Mouse (Mus musculus) bone marrow macrophage, adult 2 months (primary cell): ENCODE data around the gene Ssna1.

Source experiments
- CTCF ChIP-seq: IDR thresholded peaks from 2 replicates; pipeline ENCODE4 v1.5.1; 2012; ENCODE audit warnings: low read depth, mild to moderate bottlenecking, low read length, moderate library complexity
- POLR2A ChIP-seq: IDR thresholded peaks from 2 replicates; pipeline ENCODE4 v1.6.1; 2012; ENCODE audit warnings: mild to moderate bottlenecking, low read depth, low read length, borderline replicate concordance

- TF ChIP-seq CTCF (no peak), POLR2A (no peak)
These were observed 38.8 kb downstream of the Ssna1 start for GRCm38 (mm10) chr2:25233421-25233820.
